Mouse (Mus musculus) gastrocnemius, postnatal 36 days (tissue): Measurements from ENCODE around the gene Ankrd13a. TPM values are rescaled to one million over a fixed set of nuclear protein-coding genes. Genes with fewer than 3 reads are reported as not detected.

Experiments
- DNase-seq, 2 experiments: peaks; one replicate each; pipeline ENCODE4 v3.0.0; 2022
- intact Hi-C: fragments of 180-260 bp; cut with DNase I; formaldehyde crosslinking; loops from one replicate; pipeline ENCODE4 v1.15.1; 2025
- long read RNA-seq, 2 experiments: library from polyadenylated mRNA; stranded (forward); transcript quantifications; one replicate each; pipeline ENCODE4 v2.0.0; 2021
- total RNA-seq, 2 experiments: library from RNA; stranded (reverse); gene quantifications; 2 replicates each; pipeline ENCODE4 v1.2.3; 2021

Ankrd13a gene
- total RNA-seq: 10 to 100 TPM; 18.8 to 21.4 TPM
- long read RNA-seq, experiment 1, transcript Ankrd13a-201 (15 exons, 3,717 nt): major isoform, 8 of 11 reads
- long read RNA-seq, experiment 1, partial matches to known transcripts: 0 of 11 reads
- long read RNA-seq, experiment 1, other reads (novel, unspliced or antisense): 3 of 11 reads
- long read RNA-seq, experiment 2, transcript Ankrd13a-201 (15 exons, 3,717 nt): major isoform, 10 of 15 reads
- long read RNA-seq, experiment 2, partial matches to known transcripts: 1 of 15 reads
- long read RNA-seq, experiment 2, other reads (novel, unspliced or antisense): 3 of 15 reads

GRCm38 (mm10) chr5:114774403-114775051 is at the start of gene Ankrd13a:
Ankrd13a (plus strand) TSS chr5:114774677.
- intact Hi-C loops: no loop called here
- DNase-seq: peak; percentile 86 to 88

- intact Hi-C loops: no loop called here
- DNase-seq: peak in 1 of 2 experiments; percentile 29
Measured at GRCm38 (mm10) chr5:114728160-114728559, 46.3 kb upstream of the Ankrd13a start.

GRCm38 (mm10) chr5:114730129-114730528 is 44.3 kb upstream of the Ankrd13a start:
- DNase-seq: no peak
- intact Hi-C loops: no loop called here

- intact Hi-C loops: no loop called here
Measured at GRCm38 (mm10) chr5:114731498-114731897, 43.0 kb upstream of the Ankrd13a start.

GRCm38 (mm10) chr5:114731969-114732368 is 42.5 kb upstream of the Ankrd13a start:
- DNase-seq: no peak
- intact Hi-C loops: no loop called here

More at GRCm38 (mm10) chr5:114731498-114731897, 43.0 kb upstream of the Ankrd13a start:
- no peak for DNase-seq

GRCm38 (mm10) chr5:114733606-114734005 is 40.9 kb upstream of the Ankrd13a start:
- intact Hi-C loops: no loop called here
- DNase-seq: no peak

- DNase-seq: no peak
- intact Hi-C loops: no loop called here
Measured at GRCm38 (mm10) chr5:114737090-114737887, 37.2 kb upstream of the Ankrd13a start.

GRCm38 (mm10) chr5:114738707-114739241 is 35.7 kb upstream of the Ankrd13a start:
- intact Hi-C loops: no loop called here
- peak; percentile 42 to 53 for DNase-seq

- DNase-seq: no peak
- intact Hi-C loops: loop anchor here (5.0 kb wide), 1 partner anchor 33 kb away; the partner anchor contains the start of gene Tchp
Measured at GRCm38 (mm10) chr5:114740595-114740994, 33.9 kb upstream of the Ankrd13a start.

GRCm38 (mm10) chr5:114742572-114742971 is 31.9 kb upstream of the Ankrd13a start:
- intact Hi-C loops: loop anchor here (5.0 kb wide), 1 partner anchor 35 kb away; the partner anchor contains the start of gene Tchp
- no peak for DNase-seq

- intact Hi-C loops: loop anchor here (5.0 kb wide), 1 partner anchor 36 kb away; the partner anchor contains the start of gene Tchp
- DNase-seq: no peak
Measured at GRCm38 (mm10) chr5:114742998-114743696, 31.3 kb upstream of the Ankrd13a start.

GRCm38 (mm10) chr5:114743697-114744090 is 30.8 kb upstream of the Ankrd13a start:
- intact Hi-C loops: loop anchor here (5.0 kb wide), 1 partner anchor 36 kb away; the partner anchor contains the start of gene Tchp
- DNase-seq: no peak

- intact Hi-C loops: no loop called here
- DNase-seq: no peak
Measured at GRCm38 (mm10) chr5:114745581-114745980, 28.9 kb upstream of the Ankrd13a start.

- intact Hi-C loops: no loop called here
Measured at GRCm38 (mm10) chr5:114746886-114747285, 27.6 kb upstream of the Ankrd13a start.

GRCm38 (mm10) chr5:114747521-114747920 is 27.0 kb upstream of the Ankrd13a start:
- intact Hi-C loops: no loop called here

More at GRCm38 (mm10) chr5:114746886-114747285, 27.6 kb upstream of the Ankrd13a start:
- no peak for DNase-seq

GRCm38 (mm10) chr5:114750325-114750724 is 24.2 kb upstream of the Ankrd13a start:
- intact Hi-C loops: no loop called here
- DNase-seq: no peak

More at GRCm38 (mm10) chr5:114747521-114747920, 27.0 kb upstream of the Ankrd13a start:
- no peak for DNase-seq

- DNase-seq: no peak
- intact Hi-C loops: no loop called here
Measured at GRCm38 (mm10) chr5:114752397-114752796, 22.1 kb upstream of the Ankrd13a start.

GRCm38 (mm10) chr5:114753384-114753783 is 21.1 kb upstream of the Ankrd13a start:
- DNase-seq: no peak
- intact Hi-C loops: no loop called here

- DNase-seq: no peak
- intact Hi-C loops: no loop called here
Measured at GRCm38 (mm10) chr5:114759536-114760090, 14.9 kb upstream of the Ankrd13a start.
